Mouse (Mus musculus) large intestine, adult 2 months (tissue): ENCODE results near the gene A030003K21Rik. TPM values are rescaled to one million over a fixed set of nuclear protein-coding genes. Genes with fewer than 3 reads are reported as not detected.
"Not testable (repeated sequence)": the region's sequence is repeated elsewhere in the genome, so short reads cannot be mapped to it uniquely, and the experiment has no call there.

ENCODE experiments used
- DNase-seq: peaks from one replicate; pipeline ENCODE4 v3.0.0-alpha.2; 2012; ENCODE audit warnings: low read depth, low spot score
- WGBS: fragments of 180-500 bp; shearing (Covaris S2); methylation state at CpG from one replicate; pipeline ENCODE4 v1.1.7; 2018; 5-methylcytosine and 5-hydroxymethylcytosine counted together
- polyA plus RNA-seq: library from polyadenylated mRNA; depleted of rRNA; stranded (reverse); fragments of >200 nt; gene quantifications from 2 replicates; pipeline ENCODE4 v1.2.3, GENCODE M21; 2012; rRNA removed

Gene A030003K21Rik
- polyA plus RNA-seq, 1 experiment = not detected

- no peak for DNase-seq
- 75% methylated on average over 6 of the region's 6 CpGs for WGBS
These were observed 18.5 kb downstream of the A030003K21Rik start, which contains the start of gene A030014E15Rik for GRCm38 (mm10) chr1:82924650-82925049. A030014E15Rik (plus strand) TSS chr1:82924917.

- DNase-seq = not testable (repeated sequence)
- 86% methylated on average over 5 of the region's 5 CpGs for WGBS
These were observed 29.8 kb downstream of the A030003K21Rik start for GRCm38 (mm10) chr1:82913434-82913833.

GRCm38 (mm10) chr1:82913025-82913424 is 30.2 kb downstream of the A030003K21Rik start, which contains the start of gene A030005L19Rik:
A030005L19Rik (plus strand) TSS chr1:82913325.
- no peak for DNase-seq
- WGBS = 63% methylated on average over 3 of the region's 3 CpGs

- no peak for DNase-seq
- 83% methylated on average over 3 of the region's 3 CpGs for WGBS
These were observed 37.3 kb downstream of the A030003K21Rik start for GRCm38 (mm10) chr1:82905886-82906285.

- 75% methylated on average over 3 of the region's 3 CpGs for WGBS
- DNase-seq = no peak
These were observed 42.0 kb downstream of the A030003K21Rik start for GRCm38 (mm10) chr1:82901201-82901600.

- WGBS = 91% methylated on average over 1 of the region's 1 CpGs
- DNase-seq = no peak
These were observed 42.6 kb downstream of the A030003K21Rik start for GRCm38 (mm10) chr1:82900567-82900966.

- no peak for DNase-seq
- WGBS = 92% methylated on average over 7 of the region's 7 CpGs
These were observed 49.9 kb downstream of the A030003K21Rik start for GRCm38 (mm10) chr1:82893269-82893668.

Other genes with a start within 250 kb of the A030003K21Rik start
- gene Mff, start 218.5 kb downstream of the A030003K21Rik start, polyA plus RNA-seq = 30.8 and 40.5 TPM in 2 replicates
- gene Tm4sf20, start 174.9 kb downstream of the A030003K21Rik start, polyA plus RNA-seq = 281 and 316 TPM in 2 replicates
- not detected in 2 replicates for gene Gm47791, start 172.1 kb downstream of the A030003K21Rik start, polyA plus RNA-seq
- 35.2 and 46.2 TPM in 2 replicates for gene Agfg1, start 103.9 kb downstream of the A030003K21Rik start, polyA plus RNA-seq
- gene A030005L19Rik, start 30.1 kb downstream of the A030003K21Rik start, polyA plus RNA-seq = 0.74 and 1.2 TPM in 2 replicates
- gene A030014E15Rik, start 18.5 kb downstream of the A030003K21Rik start, polyA plus RNA-seq = not detected in 2 replicates
- not detected in 2 replicates for gene Gm6217, start 12.0 kb downstream of the A030003K21Rik start, polyA plus RNA-seq
- not detected in 2 replicates for gene Gm7544, start 12.6 kb upstream of the A030003K21Rik start, polyA plus RNA-seq
- not detected in 2 replicates for gene Gm47955, start 16.9 kb upstream of the A030003K21Rik start, polyA plus RNA-seq
- not detected in 2 replicates for gene Gm47959, start 57.2 kb upstream of the A030003K21Rik start, polyA plus RNA-seq
- 0.12 and 0.60 TPM in 2 replicates for gene Slc19a3, start 95.1 kb upstream of the A030003K21Rik start, polyA plus RNA-seq
- gene Krtap28-10, start 99.1 kb upstream of the A030003K21Rik start, polyA plus RNA-seq = not detected in 2 replicates
- not detected in 2 replicates for gene Gm47969, start 101.5 kb upstream of the A030003K21Rik start, polyA plus RNA-seq
- not detected in 2 replicates for gene A030005K14Rik, start 116.0 kb upstream of the A030003K21Rik start, polyA plus RNA-seq
- not detected in 2 replicates for gene Krtap28-13, start 117.5 kb upstream of the A030003K21Rik start, polyA plus RNA-seq
- 3.6 and 6.0 TPM in 2 replicates for gene Ccl20, start 173.4 kb upstream of the A030003K21Rik start, polyA plus RNA-seq
- not detected in 2 replicates for gene Daw1, start 216.4 kb upstream of the A030003K21Rik start, polyA plus RNA-seq